Mouse (Mus musculus) liver, postnatal 0 days (tissue): ENCODE measurements at regions not wholly inside any gene's neighbourhood (a gene's known extent, or its start where the extent isn't known, plus 50 kb on each side); places are given as distances from the start of the nearest gene placed in this dataset.

Experiments used
- CTCF ChIP-seq: sonication (generic); IDR thresholded peaks from 2 replicates; pipeline ENCODE4 v1.5.1; 2016; ENCODE audit warnings: antibody characterized with exemption, low read depth
- EP300 ChIP-seq: IDR thresholded peaks from 2 replicates; pipeline ENCODE4 v1.6.1; 2016; ENCODE audit warnings: antibody characterized with exemption, low read depth, mild to moderate bottlenecking

GRCm38 (mm10) chr12:59411491-59411890 is 192.0 kb upstream of the Fbxo33 start:
- no peak for TF ChIP-seq CTCF
- no peak for TF ChIP-seq EP300
